Mouse (Mus musculus) spleen, adult 2 months (tissue): ENCODE measurements around the gene Fam19a4.

Experiments
- CTCF ChIP-seq: fragments of 200-500 bp; IDR thresholded peaks from 2 replicates; pipeline ENCODE4 v1.5.1; 2011; ENCODE audit warnings: mild to moderate bottlenecking, inconsistent platforms; ENCODE audit not compliant: insufficient read depth, insufficient read length, insufficient replicate concordance; ENCODE audit errors: extremely low read depth
- POLR2A ChIP-seq: fragments of 200-500 bp; IDR thresholded peaks from 2 replicates; pipeline ENCODE4 v1.6.1; 2011; ENCODE audit warnings: low read depth, low read length, inconsistent platforms

GRCm38 (mm10) chr6:97082336-97082735 lies 22.1 kb upstream of the Fam19a4 start:
- TF ChIP-seq POLR2A (no peak), CTCF (no peak)
